Mouse (Mus musculus): Measurements from ENCODE around the gene Cradd. TPM values are rescaled to one million over a fixed set of nuclear protein-coding genes. Genes with fewer than 3 reads are reported as not detected.
A peak's percentile ranks its signal among the peaks of the same experiment; 100 is the strongest.

Cradd gene
- polyA plus RNA-seq, 1 experiment from 2014 or later = 15.6 TPM

DNA sequence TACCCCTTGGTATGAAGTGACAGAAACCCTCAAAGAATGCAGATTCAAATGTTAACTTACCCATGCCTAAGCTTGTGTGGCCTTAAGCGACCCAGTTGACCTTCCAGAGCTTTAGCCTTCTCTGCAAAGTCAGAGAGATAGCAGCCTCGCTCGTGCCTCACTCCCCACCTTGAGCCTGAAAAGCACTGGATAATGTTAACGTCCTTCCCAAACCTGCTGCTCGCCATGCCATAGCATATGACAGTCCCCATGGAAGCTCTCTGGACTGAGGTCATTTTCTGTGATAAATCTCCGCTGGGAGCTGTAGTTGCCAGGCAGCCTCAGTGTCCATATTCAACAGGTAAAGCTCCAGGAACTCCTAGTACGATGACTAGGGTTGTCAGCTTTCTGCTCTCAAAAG lies 170.7 kb downstream of the Cradd start:
- DNase-seq (no peak), ATAC-seq (ENCODE audit: insufficient read depth) (no peak)
- Histone ChIP-seq H3K9me3 (ENCODE audit: low read depth, low read length) (no peaks in the 10 kb centered on the region), H3K9ac (no peak overlapping the region), H3K36me3 (ENCODE audit: insufficient read depth) (no peaks in the 10 kb centered on the region), H3K27me3 (ENCODE audit: insufficient read depth, low read length) (no peaks in the 10 kb centered on the region), H3K4me3 (ENCODE audit: low read depth, low read length) (no peak overlapping the region), H3K4me1 (ENCODE audit: insufficient read depth) (no peaks in the 10 kb centered on the region), H3K4me2 (no peak overlapping the region), H3K27ac (ENCODE audit: low read depth) (no peak overlapping the region)
- no peak for TF ChIP-seq CTCF (IDR thresholded peaks at IDR 0.05; ENCODE audit: low read depth)
- WGBS = 78% methylated on average over 7 of the region's 7 CpGs

DNA sequence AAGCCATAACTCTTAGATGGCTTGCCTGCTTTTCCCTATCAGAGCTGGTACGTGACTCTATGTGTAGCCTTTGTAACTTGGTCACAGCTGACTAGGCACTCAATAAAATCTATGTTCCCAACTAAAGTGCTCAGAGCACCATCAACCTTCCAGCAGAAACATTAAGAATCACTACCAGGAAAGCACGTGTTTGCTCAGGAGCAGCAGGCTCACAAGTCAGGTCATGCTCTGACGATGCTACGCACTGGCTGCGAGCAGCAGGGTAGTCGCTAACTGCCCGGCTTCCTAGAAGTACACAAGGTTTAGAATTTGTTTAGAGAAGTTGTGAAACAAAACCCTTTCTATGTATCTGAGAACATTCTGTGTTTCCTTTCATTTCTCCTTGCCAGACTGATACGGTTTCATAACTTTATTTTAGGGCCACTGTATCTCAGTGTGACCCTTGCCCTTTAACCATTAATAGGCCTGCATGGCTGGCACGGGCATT lies 171.4 kb downstream of the Cradd start:
- H3K36me3 ChIP-seq (ENCODE audit: insufficient read depth) = no peaks in the 10 kb centered on the region
- no peak for DNase-seq
- H3K9ac ChIP-seq = no peak overlapping the region
- WGBS = 70% methylated on average over 9 of the region's 9 CpGs
- no peak overlapping the region for H3K4me2 ChIP-seq
- H3K27me3 ChIP-seq (ENCODE audit: insufficient read depth, low read length) = no peaks in the 10 kb centered on the region
- H3K27ac ChIP-seq (ENCODE audit: low read depth) = no peak overlapping the region
- H3K4me3 ChIP-seq (ENCODE audit: low read depth, low read length) = no peak overlapping the region
- TF ChIP-seq CTCF (IDR thresholded peaks at IDR 0.05; ENCODE audit: low read depth) = no peak
- H3K4me1 ChIP-seq (ENCODE audit: insufficient read depth) = no peaks in the 10 kb centered on the region; the same call in none of the 2 replicates
- ATAC-seq (ENCODE audit: insufficient read depth) = no peak
- no peaks in the 10 kb centered on the region for H3K9me3 ChIP-seq (ENCODE audit: low read depth, low read length)

DNA sequence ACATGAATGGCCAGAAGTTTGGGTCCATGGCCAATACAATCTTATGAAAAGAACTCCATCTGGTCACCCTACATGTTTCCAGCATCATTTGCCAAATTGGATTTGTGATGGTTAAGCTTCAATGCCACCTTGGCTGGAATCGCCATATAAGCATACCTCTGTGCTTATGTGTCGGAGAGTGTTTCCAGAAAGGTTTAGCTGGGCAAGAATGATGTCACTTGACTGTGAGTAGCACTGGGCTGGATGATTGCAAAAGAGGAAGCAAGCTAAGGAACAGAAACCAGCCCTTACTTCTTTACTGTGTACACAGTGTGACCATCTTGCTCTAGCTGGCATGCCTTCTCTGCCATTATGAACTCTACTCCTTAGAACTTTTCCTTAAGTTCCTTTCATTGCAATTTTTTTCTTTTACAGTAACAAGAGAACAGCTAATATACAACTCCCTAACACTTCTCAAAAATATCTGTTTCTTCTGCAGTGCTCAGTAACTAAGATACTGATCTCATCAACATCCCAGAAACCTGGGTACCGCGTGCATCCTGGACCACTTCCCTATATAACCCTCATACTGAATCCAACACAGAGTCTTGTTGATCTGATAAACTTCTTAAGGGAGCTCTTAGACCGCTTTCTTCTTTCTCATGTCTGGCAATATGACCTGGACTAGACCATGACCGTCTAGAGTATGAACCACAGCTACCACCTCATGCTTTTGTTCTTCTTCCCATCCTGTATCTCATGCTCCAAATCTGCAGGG lies 172.7 kb downstream of the Cradd start:
- TF ChIP-seq CTCF (IDR thresholded peaks at IDR 0.05; ENCODE audit: low read depth) = no peak
- Histone ChIP-seq H3K36me3 (ENCODE audit: insufficient read depth) (no peaks in the 10 kb centered on the region), H3K9me3 (ENCODE audit: low read depth, low read length) (no peaks in the 10 kb centered on the region), H3K4me2 (no peak overlapping the region), H3K27me3 (ENCODE audit: insufficient read depth, low read length) (no peaks in the 10 kb centered on the region), H3K4me1 (ENCODE audit: insufficient read depth) (peaks cover 10% of the 10 kb centered on the region), H3K4me3 (ENCODE audit: low read depth, low read length) (no peak overlapping the region), H3K9ac (no peak overlapping the region), H3K27ac (ENCODE audit: low read depth) (no peak overlapping the region)
- no peak for ATAC-seq (ENCODE audit: insufficient read depth)
- WGBS = 90% methylated on average over 6 of the region's 6 CpGs
- no peak for DNase-seq

DNA sequence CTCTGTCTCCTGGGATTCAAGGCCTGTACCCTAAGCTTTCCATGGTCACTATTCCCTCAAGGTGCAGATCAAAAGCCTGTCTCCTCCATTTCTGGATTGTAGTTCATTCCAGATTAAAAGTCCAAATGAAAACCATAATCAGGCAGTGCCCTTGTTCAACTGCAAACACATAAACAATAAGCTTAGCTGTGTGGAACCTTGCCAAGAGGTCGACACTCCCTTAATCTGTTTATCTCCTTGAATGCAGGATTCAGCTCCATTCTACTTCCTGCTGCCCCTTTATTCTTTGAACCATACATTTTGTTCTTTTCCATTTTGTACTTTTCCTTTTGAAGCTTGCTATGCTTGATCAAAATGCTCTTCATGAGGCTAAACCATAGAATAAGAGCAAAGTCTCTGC lies 174.3 kb downstream of the Cradd start:
- Histone ChIP-seq H3K4me3 (ENCODE audit: low read depth, low read length) (no peak overlapping the region), H3K4me1 (ENCODE audit: insufficient read depth) (peaks cover 22% of the 10 kb centered on the region), H3K36me3 (ENCODE audit: insufficient read depth) (no peaks in the 10 kb centered on the region), H3K27ac (ENCODE audit: low read depth) (no peak overlapping the region), H3K9ac (no peak overlapping the region), H3K4me2 (no peak overlapping the region), H3K27me3 (ENCODE audit: insufficient read depth, low read length) (no peaks in the 10 kb centered on the region), H3K9me3 (ENCODE audit: low read depth, low read length) (no peaks in the 10 kb centered on the region)
- no peak for ATAC-seq (ENCODE audit: insufficient read depth)
- 30% methylated on average over 1 of the region's 1 CpGs for WGBS
- no peak for TF ChIP-seq CTCF (IDR thresholded peaks at IDR 0.05; ENCODE audit: low read depth)
- peak; percentile 52 for DNase-seq

- 46% methylated on average over 3 of the region's 3 CpGs for WGBS
- peak; percentile 67 for ATAC-seq (ENCODE audit: insufficient read depth)
- H3K4me1 ChIP-seq (ENCODE audit: insufficient read depth) = peaks cover 29% of the 10 kb centered on the region
- no peaks in the 10 kb centered on the region for H3K9me3 ChIP-seq (ENCODE audit: low read depth, low read length)
- TF ChIP-seq CTCF (IDR thresholded peaks at IDR 0.05; ENCODE audit: low read depth) = no peak
- H3K9ac ChIP-seq = no peak overlapping the region
- no peak overlapping the region for H3K4me2 ChIP-seq
- no peaks in the 10 kb centered on the region for H3K27me3 ChIP-seq (ENCODE audit: insufficient read depth, low read length)
- no peak overlapping the region for H3K4me3 ChIP-seq (ENCODE audit: low read depth, low read length)
- peak; percentile 86 for DNase-seq
- H3K36me3 ChIP-seq (ENCODE audit: insufficient read depth) = no peaks in the 10 kb centered on the region
- H3K27ac ChIP-seq (ENCODE audit: low read depth) = peak overlapping the region; percentile 62; the same call in 1 of the 2 replicates
These were observed 175.3 kb downstream of the Cradd start for GRCm38 (mm10) chr10:95148641-95149040.

- Histone ChIP-seq H3K27ac (ENCODE audit: low read depth) (peak overlapping the region; percentile 67), H3K9me3 (ENCODE audit: low read depth, low read length) (no peaks in the 10 kb centered on the region), H3K4me2 (no peak overlapping the region), H3K9ac (no peak overlapping the region), H3K4me3 (ENCODE audit: low read depth, low read length) (no peak overlapping the region), H3K27me3 (ENCODE audit: insufficient read depth, low read length) (no peaks in the 10 kb centered on the region), H3K4me1 (ENCODE audit: insufficient read depth) (peaks cover 41% of the 10 kb centered on the region), H3K36me3 (ENCODE audit: insufficient read depth) (no peaks in the 10 kb centered on the region)
- TF ChIP-seq CTCF (IDR thresholded peaks at IDR 0.05; ENCODE audit: low read depth) = peak; percentile 27; the same call in 1 of the 2 replicates
- ATAC-seq (ENCODE audit: insufficient read depth) = no peak
- DNase-seq = no peak
- 79% methylated on average over 6 of the region's 6 CpGs for WGBS
These were observed 176.6 kb downstream of the Cradd start for GRCm38 (mm10) chr10:95147136-95147901.

DNA sequence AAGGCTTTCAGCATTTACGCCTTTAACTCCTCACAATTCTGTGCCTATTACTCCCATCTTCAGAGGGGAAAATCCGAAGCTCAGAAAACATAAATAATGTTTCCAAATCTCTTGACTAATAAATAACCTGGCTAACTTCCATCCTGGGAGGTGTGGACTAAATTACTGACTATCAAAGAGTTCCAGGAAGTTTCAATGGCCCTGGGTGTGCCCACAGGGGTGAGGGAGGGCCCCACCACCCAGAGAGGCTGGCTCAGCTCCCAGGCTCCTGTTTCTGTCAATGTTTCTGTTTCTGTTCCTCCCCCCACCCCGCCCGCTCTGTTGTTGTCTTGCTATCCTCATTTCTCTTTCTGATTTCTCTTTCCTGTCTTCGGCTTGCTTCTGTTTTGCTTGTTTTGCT lies 177.4 kb downstream of the Cradd start:
- ATAC-seq (ENCODE audit: insufficient read depth) = no peak
- no peak overlapping the region for H3K4me2 ChIP-seq
- DNase-seq = peak; percentile 79
- no peaks in the 10 kb centered on the region for H3K9me3 ChIP-seq (ENCODE audit: low read depth, low read length)
- H3K4me1 ChIP-seq (ENCODE audit: insufficient read depth) = peaks cover 43% of the 10 kb centered on the region
- no peak for TF ChIP-seq CTCF (IDR thresholded peaks at IDR 0.05; ENCODE audit: low read depth)
- WGBS = 28% methylated on average over 5 of the region's 5 CpGs
- no peak overlapping the region for H3K9ac ChIP-seq
- H3K27me3 ChIP-seq (ENCODE audit: insufficient read depth, low read length) = no peaks in the 10 kb centered on the region
- H3K27ac ChIP-seq (ENCODE audit: low read depth) = peak overlapping the region; percentile 67
- no peak overlapping the region for H3K4me3 ChIP-seq (ENCODE audit: low read depth, low read length)
- H3K36me3 ChIP-seq (ENCODE audit: insufficient read depth) = no peaks in the 10 kb centered on the region

Data from lung, embryonic 14.5 days (tissue).